Mouse (Mus musculus) lung, postnatal 0 days (tissue): ENCODE data around the gene Tchp.

Experiments
- CTCF ChIP-seq: IDR thresholded peaks from 2 replicates; pipeline ENCODE4 v1.5.1; 2016; ENCODE audit warnings: antibody characterized with exemption, mild to moderate bottlenecking
- EP300 ChIP-seq: IDR thresholded peaks from 2 replicates; pipeline ENCODE4 v1.6.1; 2016; ENCODE audit warnings: antibody characterized with exemption, mild to moderate bottlenecking, control low read depth

DNA sequence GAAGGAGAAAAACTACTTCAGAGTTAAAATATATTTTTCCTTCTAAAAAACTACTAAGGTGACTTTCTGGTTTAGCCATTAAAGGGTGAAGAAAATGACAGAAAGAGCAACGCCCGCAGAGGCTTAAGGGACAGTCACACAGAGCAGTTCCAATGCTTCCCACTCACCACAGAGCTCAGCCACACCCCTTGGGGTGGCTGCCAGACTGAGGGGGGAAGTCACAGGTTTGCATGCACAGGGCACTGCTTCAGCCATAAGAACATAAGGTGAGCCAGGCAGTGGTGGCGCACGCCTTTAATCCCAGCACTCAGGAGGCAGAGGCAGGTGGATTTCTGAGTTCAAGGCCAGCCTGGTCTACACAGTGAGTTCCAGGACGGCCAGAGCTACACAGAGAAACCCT, 38.0 kb downstream of the Tchp start:
- TF ChIP-seq CTCF, result no peak
- no peak for TF ChIP-seq EP300
